Comparison of ENCODE assay signal across 11 mouse cellular contexts in genomic region chr11:43495037-43495436, GRCm38 (mm10). TPM values are rescaled to one million over a fixed set of nuclear protein-coding genes. Genes with fewer than 3 reads are reported as not detected.
DNase-seq lines count a peak whose midpoint lies in the region; ATAC-seq and TF ChIP-seq lines count a peak whose summit lies in the region.
"Had no signal": no experiment of that assay in that cellular context is flagged by ENCODE, and none has a peak within 500 bp of the region (broad histone marks: within the 10 kb centered on the region; RNA-seq: fewer than 3 reads in every experiment).

No protein-coding gene starts in this region.

- TF ChIP-seq CTCF in intestine, postnatal 0 days (IDR thresholded peaks at IDR 0.05; ENCODE audit: low read depth) = peak; percentile 54
- peak; percentile 50 for TF ChIP-seq CTCF in hindbrain, postnatal 0 days (IDR thresholded peaks at IDR 0.05; ENCODE audit: low read depth)

- H3K4me3 ChIP-seq in intestine, postnatal 0 days (ENCODE audit: low read depth, low read length) = no peak overlapping the region
- no peak overlapping the region for H3K4me3 ChIP-seq in intestine, embryonic 15.5 days (replicated peaks)
- no peak overlapping the region for H3K4me3 ChIP-seq in hindbrain, postnatal 0 days (ENCODE audit: low read length)
- H3K4me3 ChIP-seq: heart, embryonic 13.5 days; kidney, embryonic 15.5 days had no signal

- H3K9me3 ChIP-seq in intestine, postnatal 0 days (ENCODE audit: control insufficient read depth) = no peaks in the 10 kb centered on the region
- H3K9me3 ChIP-seq in intestine, embryonic 15.5 days = no peaks in the 10 kb centered on the region
- H3K9me3 ChIP-seq in hindbrain, postnatal 0 days (ENCODE audit: low read length) = 0 out of 2 replicates have a peak, but pooled peaks cover 3% of the 10 kb centered on the region
- H3K9me3 ChIP-seq: kidney, embryonic 15.5 days had no signal

- H3K27me3 ChIP-seq in intestine, postnatal 0 days (replicated peaks; ENCODE audit: control insufficient read depth, insufficient read depth, low read length) = no peaks in the 10 kb centered on the region
- no peaks in the 10 kb centered on the region for H3K27me3 ChIP-seq in intestine, embryonic 15.5 days (replicated peaks)
- no peaks in the 10 kb centered on the region for H3K27me3 ChIP-seq in hindbrain, postnatal 0 days (ENCODE audit: insufficient read depth, low read length)
- H3K27me3 ChIP-seq: heart, embryonic 13.5 days; kidney, embryonic 15.5 days had no signal

- H3K9ac ChIP-seq in intestine, postnatal 0 days (ENCODE audit: low read depth, low read length) = no peak overlapping the region
- H3K9ac ChIP-seq in intestine, embryonic 15.5 days = no peak overlapping the region
- H3K9ac ChIP-seq in hindbrain, postnatal 0 days (replicated peaks; ENCODE audit: low read length) = no peak overlapping the region
- H3K9ac ChIP-seq: kidney, embryonic 15.5 days had no signal

- WGBS in intestine, postnatal 0 days = 70% methylated on average over 8 of the region's 8 CpGs
- 59% methylated on average over 8 of the region's 8 CpGs for whole genome bisulfite sequencing in intestine, embryonic 15.5 days
- 51% methylated on average over 8 of the region's 8 CpGs for WGBS in hindbrain, postnatal 0 days

- no peaks in the 10 kb centered on the region for H3K4me1 ChIP-seq in intestine, postnatal 0 days (replicated peaks; ENCODE audit: control insufficient read depth, insufficient read depth, low read length)
- H3K4me1 ChIP-seq in intestine, embryonic 15.5 days (replicated peaks) = no peaks in the 10 kb centered on the region
- H3K4me1 ChIP-seq in hindbrain, postnatal 0 days (ENCODE audit: insufficient read depth, low read length) = no peaks in the 10 kb centered on the region
- H3K4me1 ChIP-seq: kidney, embryonic 15.5 days had no signal

- no peak overlapping the region for H3K4me2 ChIP-seq in intestine, postnatal 0 days (replicated peaks; ENCODE audit: low read depth)
- no peak overlapping the region for H3K4me2 ChIP-seq in intestine, embryonic 15.5 days (replicated peaks)
- no peak overlapping the region for H3K4me2 ChIP-seq in hindbrain, postnatal 0 days (ENCODE audit: low read depth, low read length)
- H3K4me2 ChIP-seq: heart, embryonic 13.5 days; kidney, embryonic 15.5 days had no signal

- H3K27ac ChIP-seq in intestine, postnatal 0 days (ENCODE audit: low read depth, low read length) = no peak overlapping the region
- no peak overlapping the region for H3K27ac ChIP-seq in intestine, embryonic 15.5 days
- H3K27ac ChIP-seq in hindbrain, postnatal 0 days = no peak overlapping the region
- H3K27ac ChIP-seq: heart, embryonic 13.5 days; kidney, embryonic 15.5 days had no signal

- no peak for ATAC-seq in intestine, postnatal 0 days
- ATAC-seq in intestine, embryonic 15.5 days = no peak
- ATAC-seq in hindbrain, postnatal 0 days = no peak

- no peaks in the 10 kb centered on the region for H3K36me3 ChIP-seq in intestine, postnatal 0 days (ENCODE audit: control insufficient read depth, insufficient read depth)
- H3K36me3 ChIP-seq in intestine, embryonic 15.5 days = no peaks in the 10 kb centered on the region
- no peaks in the 10 kb centered on the region for H3K36me3 ChIP-seq in hindbrain, postnatal 0 days (ENCODE audit: insufficient read depth, low read length)
- H3K36me3 ChIP-seq: heart, embryonic 13.5 days; kidney, embryonic 15.5 days had no signal

- DNase-seq in right cerebral cortex, postnatal 4 days = peak; percentile 17
- no peak for DNase-seq in right cerebral cortex, postnatal 25 days
- DNase-seq in hindbrain, postnatal 0 days (ENCODE audit: low spot score) = peak; percentile 32
- DNase-seq in urinary bladder, postnatal 25 days (ENCODE audit: low spot score) = no peak
- no peak for DNase-seq in urinary bladder, postnatal 10 days (ENCODE audit: low spot score)
- DNase-seq: cerebellum, adult 9-10 months; thymus, postnatal 25 days had no signal

RNA-seq across cellular contexts. Expression of gene C1qtnf2, which starts 21.0 kb away (rescaled TPM):
- 9.4 and 11.9 TPM in 2 replicates for polyA plus RNA-seq in intestine, postnatal 0 days (2015; fragmentation: Nextera tagmentation; extraction: Ambion mirVana)
- polyA plus RNA-seq in intestine, embryonic 15.5 days (2015; fragmentation: Nextera tagmentation; extraction: Ambion mirVana) = 6.3 and 6.6 TPM in 2 replicates
- 13.9 and 15.7 TPM in 2 replicates for total RNA-seq in hindbrain, postnatal 0 days (2014; rRNA removed)
- 21.5 and 21.6 TPM in 2 replicates for polyA plus RNA-seq in hindbrain, postnatal 0 days (2015; fragmentation: Nextera tagmentation; extraction: Ambion mirVana)

RNA-seq across cellular contexts. Expression of gene Ccnjl, which starts 33.5 kb away (rescaled TPM):
- polyA plus RNA-seq in intestine, postnatal 0 days (2015; fragmentation: Nextera tagmentation; extraction: Ambion mirVana) = 15.8 and 19.1 TPM in 2 replicates
- polyA plus RNA-seq in intestine, embryonic 15.5 days (2015; fragmentation: Nextera tagmentation; extraction: Ambion mirVana) = 15.9 and 16.6 TPM in 2 replicates
- 2.4 and 3.5 TPM in 2 replicates for total RNA-seq in hindbrain, postnatal 0 days (2014; rRNA removed)
- polyA plus RNA-seq in hindbrain, postnatal 0 days (2015; fragmentation: Nextera tagmentation; extraction: Ambion mirVana) = 4.6 and 5.5 TPM in 2 replicates

Comparison
In these comparisons a context has a peak if more than half of its experiments do, and no peak if none do; other contexts are left out.
1. DNase-seq: peak in right cerebral cortex, postnatal 4 days (single experiment) and hindbrain, postnatal 0 days (single experiment); none in right cerebral cortex, postnatal 25 days (single experiment), urinary bladder, postnatal 25 days (single experiment) and urinary bladder, postnatal 10 days (single experiment).